Mouse (Mus musculus) lung, embryonic 14.5 days (tissue): Measurements from ENCODE around the gene Ecel1. TPM values are rescaled to one million over a fixed set of nuclear protein-coding genes. Genes with fewer than 3 reads are reported as not detected.
A peak's percentile ranks its signal among the peaks of the same experiment; 100 is the strongest.

ENCODE experiments used
- ATAC-seq: fragments of 200-750 bp; cut with Nextera tagmentation; 2 replicates; pipeline ENCODE4 v1.8.0; 2017; ENCODE audit warnings: mild to moderate bottlenecking, moderate TSS enrichment, moderate library complexity; ENCODE audit not compliant: insufficient read depth
- DNase-seq: peaks from one replicate; pipeline ENCODE4 v3.0.0-alpha.2; 2015
- H3K27ac ChIP-seq: fragments of 300-500 bp; sonication (generic); 2 replicates; pipeline ENCODE4 v1.5.1; 2014; ENCODE audit warnings: low read depth, mild to moderate bottlenecking, moderate library complexity
- H3K27me3 ChIP-seq: fragments of 300-500 bp; sonication (generic); 2 replicates; pipeline ENCODE4 v1.6.1; 2014; ENCODE audit warnings: low read length, control low read depth; ENCODE audit not compliant: insufficient read depth
- H3K36me3 ChIP-seq: fragments of 300-500 bp; sonication (generic); 2 replicates; pipeline ENCODE4 v1.6.1; 2014; ENCODE audit warnings: control low read depth; ENCODE audit not compliant: insufficient read depth
- H3K4me1 ChIP-seq: fragments of 300-500 bp; sonication (generic); 2 replicates; pipeline ENCODE4 v1.6.1; 2014; ENCODE audit warnings: antibody characterized with exemption, control low read depth; ENCODE audit not compliant: insufficient read depth
- H3K4me2 ChIP-seq: fragments of 300-500 bp; sonication (generic); 2 replicates; pipeline ENCODE4 v1.6.1; 2014; ENCODE audit warnings: mild to moderate bottlenecking
- H3K4me3 ChIP-seq: fragments of 300-500 bp; sonication (generic); 2 replicates; pipeline ENCODE4 v1.5.1; 2014; ENCODE audit warnings: low read depth, low read length
- H3K9ac ChIP-seq: fragments of 300-500 bp; sonication (generic); 2 replicates; pipeline ENCODE4 v1.6.1; 2014
- H3K9me3 ChIP-seq: fragments of 300-500 bp; sonication (generic); 2 replicates; pipeline ENCODE4 v1.6.1; 2016; ENCODE audit warnings: low read depth, low read length, control low read depth
- CTCF ChIP-seq: IDR thresholded peaks from 2 replicates; pipeline ENCODE4 v1.5.1; 2016; ENCODE audit warnings: antibody characterized with exemption, low read depth
- WGBS: fragments of 180-500 bp; shearing (Covaris S2); extraction: QIAGEN DNeasy Blood & Tissue Kit; methylation state at CpG from one replicate; pipeline ENCODE4 v1.1.7; 2014; 5-methylcytosine and 5-hydroxymethylcytosine counted together
- polyA plus RNA-seq: library from polyadenylated mRNA; unstranded; fragments of >200 nt; fragmentation: Nextera tagmentation; extraction: Ambion mirVana; gene quantifications from 2 replicates; pipeline ENCODE4 v1.2.1, GENCODE M21; 2014

Ecel1 gene
- polyA plus RNA-seq, 1 experiment from 2014 or later = 0.61 TPM

GRCm38 (mm10) chr1:87171312-87171711 is 15.0 kb upstream of the Ecel1 start:
- H3K27me3 ChIP-seq = peaks cover 17% of the 10 kb centered on the region
- ATAC-seq (no peak), DNase-seq (no peak)
- TF ChIP-seq CTCF = no peak
- H3K9me3 ChIP-seq = no peaks in the 10 kb centered on the region
- WGBS = 90% methylated on average over 1 of the region's 1 CpGs
- no peak overlapping the region for H3K9ac ChIP-seq
- H3K4me3 ChIP-seq = no peak overlapping the region
- no peak overlapping the region for H3K4me2 ChIP-seq
- no peak overlapping the region for H3K27ac ChIP-seq
- no peaks in the 10 kb centered on the region for H3K36me3 ChIP-seq
- H3K4me1 ChIP-seq = peaks cover 3% of the 10 kb centered on the region; the same call in 1 of the 2 replicates

- Histone ChIP-seq H3K36me3 (no peaks in the 10 kb centered on the region), H3K9me3 (no peaks in the 10 kb centered on the region), H3K4me1 (no peaks in the 10 kb centered on the region), H3K27ac (no peak overlapping the region), H3K4me2 (peak overlapping the region; percentile 31; the same call in 1 of the 2 replicates), H3K4me3 (no peak overlapping the region), H3K27me3 (peaks cover 21% of the 10 kb centered on the region), H3K9ac (0 out of 2 replicates have a peak overlapping the region, but pooled peaks have one; percentile 3)
- no peak for TF ChIP-seq CTCF
- ATAC-seq (no peak), DNase-seq (no peak)
- 11% methylated on average over 18 of the region's 19 CpGs for WGBS
These were observed 14.1 kb upstream of the Ecel1 start for GRCm38 (mm10) chr1:87170458-87170857.

GRCm38 (mm10) chr1:87164796-87165184 is 8.5 kb upstream of the Ecel1 start:
- TF ChIP-seq CTCF = no peak
- peaks cover 16% of the 10 kb centered on the region; the same call in 1 of the 2 replicates for H3K27me3 ChIP-seq
- WGBS = 49% methylated on average over 9 of the region's 9 CpGs

GRCm38 (mm10) chr1:87164164-87164795 is 8.0 kb upstream of the Ecel1 start:
- Histone ChIP-seq H3K4me3 (no peak overlapping the region), H3K9ac (no peak overlapping the region), H3K4me1 (no peaks in the 10 kb centered on the region), H3K27ac (no peak overlapping the region), H3K36me3 (no peaks in the 10 kb centered on the region), H3K4me2 (no peak overlapping the region), H3K27me3 (0 out of 2 replicates have a peak, but pooled peaks cover 13% of the 10 kb centered on the region), H3K9me3 (no peaks in the 10 kb centered on the region)
- DNase-seq (no peak), ATAC-seq (no peak)
- 21% methylated on average over 10 of the region's 11 CpGs for WGBS
- TF ChIP-seq CTCF = no peak

More at GRCm38 (mm10) chr1:87164796-87165184, 8.5 kb upstream of the Ecel1 start:
- no peak overlapping the region for H3K4me3 ChIP-seq
- no peak for DNase-seq
- no peak for ATAC-seq
- H3K36me3 ChIP-seq = no peaks in the 10 kb centered on the region
- no peaks in the 10 kb centered on the region for H3K9me3 ChIP-seq
- no peak overlapping the region for H3K9ac ChIP-seq
- H3K4me2 ChIP-seq = no peak overlapping the region
- no peak overlapping the region for H3K27ac ChIP-seq
- no peaks in the 10 kb centered on the region for H3K4me1 ChIP-seq

GRCm38 (mm10) chr1:87159396-87159795 is 3.1 kb upstream of the Ecel1 start:
- 74% methylated on average over 3 of the region's 3 CpGs for WGBS
- Histone ChIP-seq H3K9ac (no peak overlapping the region), H3K27me3 (peaks cover 51% of the 10 kb centered on the region), H3K4me2 (no peak overlapping the region), H3K4me3 (no peak overlapping the region), H3K4me1 (no peaks in the 10 kb centered on the region), H3K9me3 (no peaks in the 10 kb centered on the region), H3K27ac (no peak overlapping the region), H3K36me3 (no peaks in the 10 kb centered on the region)
- ATAC-seq (no peak), DNase-seq (no peak)
- TF ChIP-seq CTCF = no peak

GRCm38 (mm10) chr1:87155531-87156198 is 656 bp downstream of the Ecel1 start:
- H3K4me1 ChIP-seq = no peaks in the 10 kb centered on the region
- TF ChIP-seq CTCF = no peak
- H3K36me3 ChIP-seq = no peaks in the 10 kb centered on the region
- H3K4me2 ChIP-seq = peak overlapping the region; percentile 60
- ATAC-seq (no peak; the same call in 1 of the 2 replicates), DNase-seq (peak; percentile 59)
- peak overlapping the region; percentile 33 for H3K4me3 ChIP-seq
- H3K27me3 ChIP-seq = peaks cover 88% of the 10 kb centered on the region
- H3K9ac ChIP-seq = no peak overlapping the region; the same call in 1 of the 2 replicates
- H3K9me3 ChIP-seq = no peaks in the 10 kb centered on the region
- under 1% methylated on average over 50 of the region's 56 CpGs for WGBS
- H3K27ac ChIP-seq = no peak overlapping the region

GRCm38 (mm10) chr1:87154501-87155120 is 1.7 kb downstream of the Ecel1 start:
- TF ChIP-seq CTCF = peak; percentile 20; the same call in 1 of the 2 replicates
- no peaks in the 10 kb centered on the region for H3K9me3 ChIP-seq
- H3K9ac ChIP-seq = no peak overlapping the region
- no peak overlapping the region for H3K27ac ChIP-seq
- H3K27me3 ChIP-seq = peaks cover 98% of the 10 kb centered on the region
- no peaks in the 10 kb centered on the region for H3K36me3 ChIP-seq
- DNase-seq = no peak
- no peaks in the 10 kb centered on the region for H3K4me1 ChIP-seq
- WGBS = 1% methylated on average over 56 of the region's 58 CpGs
- 0 out of 2 replicates have a peak, but pooled peaks have one; percentile 16 for ATAC-seq
- peak overlapping the region; percentile 32 for H3K4me3 ChIP-seq
- peak overlapping the region; percentile 56 for H3K4me2 ChIP-seq
